Mouse (Mus musculus) 3T3-L1 (cell line): ENCODE measurements around the gene Disp2.

ENCODE experiments used
- DNase-seq: peaks from one replicate; pipeline ENCODE4 v3.0.0-alpha.2; 2015; ENCODE audit warnings: low read depth, low spot score

Gene Disp2

DNA sequence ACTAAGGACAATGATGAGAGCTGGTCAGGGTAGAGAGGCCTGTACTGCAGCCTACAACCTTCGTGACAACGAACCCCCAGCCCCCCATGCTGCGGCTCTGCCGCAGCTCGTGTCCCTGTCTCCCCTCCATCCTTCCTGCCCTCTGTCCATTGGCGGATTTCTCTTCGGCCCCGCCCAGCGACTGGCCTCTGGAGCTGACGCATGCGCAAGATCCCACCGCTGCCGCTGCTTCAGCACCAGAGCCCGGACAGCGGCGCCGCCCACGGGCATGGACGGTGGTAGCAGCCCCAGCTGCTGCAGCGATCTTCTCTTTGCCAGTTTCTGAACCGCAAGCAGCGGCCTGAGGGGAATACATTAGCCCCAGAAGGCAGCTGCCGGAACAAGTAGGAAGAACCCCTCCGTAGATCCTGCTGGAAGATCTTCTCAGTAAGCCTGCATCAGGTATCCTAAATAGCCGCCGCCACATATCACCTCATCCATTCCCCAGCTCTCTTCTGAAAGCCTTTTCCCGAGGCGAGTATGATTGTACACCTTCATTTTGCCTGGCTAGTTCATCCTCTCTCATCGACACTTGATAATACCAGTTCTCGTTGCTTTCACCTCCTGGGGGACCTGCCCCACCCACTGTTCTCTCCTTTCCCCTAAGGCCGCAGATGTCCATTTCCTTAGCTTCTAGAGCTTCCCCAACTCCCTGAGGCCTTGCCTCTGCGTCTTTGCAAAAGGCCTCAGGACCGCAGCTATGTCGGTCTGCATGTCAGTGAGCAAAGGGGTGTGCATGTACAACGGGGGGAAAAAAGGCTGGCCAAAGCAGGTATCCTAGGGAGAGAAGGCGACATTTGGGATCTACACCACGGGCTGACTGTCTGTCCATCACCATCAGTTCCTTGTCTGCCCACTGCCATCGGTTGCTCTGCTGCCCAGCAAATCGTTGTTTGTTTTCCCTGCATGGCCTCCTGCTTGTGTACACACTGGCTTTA lies at the start of gene Disp2:
Disp2 (plus strand) TSS at position 216 of the 977 bp plus-strand sequence.
- peak; percentile 93 for DNase-seq

DNA sequence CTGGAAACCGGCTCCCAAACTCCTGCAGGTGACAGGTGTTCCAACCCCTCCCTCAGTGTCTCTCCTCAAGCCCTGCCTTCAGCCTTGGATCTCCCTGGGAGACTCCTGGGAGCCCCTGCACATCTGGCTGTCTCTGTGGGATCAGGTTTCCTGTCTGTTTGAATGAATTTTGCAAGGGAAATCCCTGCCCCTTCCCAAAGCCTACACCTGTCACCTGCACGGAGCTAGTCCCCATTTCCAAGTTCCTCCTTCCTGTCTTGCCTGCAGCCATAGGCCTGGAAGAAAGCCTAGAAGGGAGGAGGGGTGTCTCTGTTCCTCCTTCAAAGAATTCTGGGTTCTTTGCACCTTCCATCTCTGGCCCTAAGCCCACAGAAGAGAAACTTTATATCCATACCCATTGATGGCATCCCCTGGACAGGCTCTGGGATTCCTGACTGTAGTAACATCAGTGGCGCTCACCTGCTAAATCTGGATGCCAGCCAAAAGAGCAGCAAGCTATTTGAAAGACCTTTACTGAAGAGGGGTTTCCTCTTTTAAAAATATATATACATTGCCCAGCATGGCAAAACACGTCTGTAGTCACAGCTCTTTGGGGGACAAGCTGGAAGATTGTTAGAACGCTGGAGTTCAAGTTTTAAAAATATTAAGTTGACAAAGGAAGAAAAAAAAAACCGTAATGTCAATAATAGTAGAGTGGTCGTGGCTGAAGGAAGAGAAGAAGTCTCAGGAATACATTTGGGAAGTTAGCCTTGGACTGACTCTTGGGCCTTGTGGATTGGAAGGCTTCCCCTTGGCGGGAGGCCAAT lies 49.5 kb upstream of the Disp2 start:
- DNase-seq = no peak

- peak; percentile 64 for DNase-seq
Measured at GRCm38 (mm10) chr2:118730622-118730915, 49.0 kb upstream of the Disp2 start.

DNA sequence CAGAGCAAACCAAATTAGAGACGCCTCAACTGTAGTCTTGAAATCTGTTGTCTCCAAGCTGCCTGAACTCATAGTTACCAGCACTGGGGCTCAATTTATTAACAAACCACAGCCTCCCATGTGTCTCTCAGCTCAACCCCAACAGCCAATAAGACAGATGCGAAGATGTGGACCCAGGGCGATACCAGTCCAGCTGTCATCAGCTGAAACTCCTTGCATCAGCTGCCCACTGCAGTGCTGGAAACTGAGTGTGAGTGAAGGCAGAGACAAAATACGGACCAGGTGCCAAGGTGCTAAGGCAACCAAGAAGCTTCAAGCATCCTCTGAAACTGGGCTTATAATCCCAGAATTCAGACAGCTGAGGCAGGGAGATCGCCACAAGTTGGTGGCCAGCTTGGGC lies 47.5 kb upstream of the Disp2 start:
- no peak for DNase-seq

- no peak for DNase-seq
Measured at GRCm38 (mm10) chr2:118733341-118733740, 46.2 kb upstream of the Disp2 start.

DNA sequence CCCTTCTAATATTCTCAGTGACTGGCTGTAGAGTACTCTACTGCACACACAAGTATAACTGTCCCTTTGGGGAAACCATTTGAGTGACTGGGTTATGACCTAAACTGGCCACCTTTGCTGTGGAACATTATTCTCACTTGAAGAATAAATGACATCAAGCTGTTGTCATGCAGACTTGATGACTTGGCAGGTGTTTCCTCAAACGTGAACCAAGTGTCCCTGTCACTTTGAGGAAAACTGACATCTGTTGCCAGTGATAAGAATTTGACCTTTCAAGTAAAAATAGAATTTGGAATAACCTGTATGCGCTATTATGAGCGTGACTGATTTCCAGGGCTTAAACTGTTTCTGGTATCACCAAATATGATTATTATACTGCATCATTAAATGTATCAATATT lies 39.2 kb upstream of the Disp2 start:
- no peak for DNase-seq

DNA sequence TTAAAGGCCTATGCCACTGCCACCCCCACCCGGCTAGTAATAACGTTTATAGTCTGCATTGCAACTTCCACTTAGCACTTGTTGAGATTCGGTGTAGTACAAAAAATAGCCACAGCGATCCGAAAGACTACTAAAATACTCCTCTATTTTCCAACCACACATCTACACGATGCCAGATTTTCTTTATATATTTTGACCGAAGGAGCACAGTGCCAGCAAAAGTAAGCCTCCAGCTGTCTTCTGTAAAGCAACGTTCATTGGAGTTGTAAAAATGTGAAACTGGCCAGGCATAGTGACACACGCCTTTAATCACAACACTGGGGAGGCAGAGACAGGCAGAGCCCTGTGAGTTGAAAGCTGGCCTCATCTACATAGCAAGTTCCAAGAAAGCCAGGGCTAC lies 38.3 kb upstream of the Disp2 start:
- DNase-seq = no peak

DNA sequence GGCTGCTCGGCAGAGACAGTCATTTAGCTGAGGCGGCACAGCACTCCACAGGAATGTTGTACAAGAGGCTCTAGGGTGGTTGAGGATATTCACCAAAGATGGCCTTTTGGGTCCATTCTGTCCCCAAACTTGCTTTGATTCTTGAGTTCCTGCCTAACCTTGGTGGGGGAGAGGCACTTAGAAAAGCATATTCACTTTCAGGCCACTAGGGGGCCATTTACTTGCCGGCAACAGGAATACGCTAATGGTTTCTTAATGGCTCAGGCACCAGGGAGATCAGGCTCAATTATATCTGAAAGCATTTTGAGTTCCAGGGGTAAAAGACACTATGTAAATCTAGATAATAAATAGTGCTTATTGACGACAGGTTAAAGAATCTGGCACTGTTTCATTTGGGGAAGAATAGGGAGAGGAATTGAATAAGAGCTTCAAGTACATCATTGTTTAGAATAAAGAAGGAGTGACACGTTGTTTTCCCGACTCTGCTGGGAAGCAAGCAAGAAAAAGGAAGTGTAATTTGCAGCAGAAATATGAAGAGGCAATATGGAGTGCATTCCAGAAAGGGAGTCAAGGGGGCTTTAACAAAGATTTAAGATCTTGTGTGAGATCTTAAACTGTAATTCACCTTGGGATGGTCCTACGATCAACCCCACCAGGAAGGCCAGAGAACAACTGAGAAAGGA lies 36.1 kb upstream of the Disp2 start:
- DNase-seq = peak; percentile 82

- no peak for DNase-seq
Measured at GRCm38 (mm10) chr2:118744621-118745020, 34.9 kb upstream of the Disp2 start.

GRCm38 (mm10) chr2:118745232-118745884 lies 34.2 kb upstream of the Disp2 start, which contains the start of gene Inafm2:
Gene Inafm2 (plus strand): TSS chr2:118745758.
- DNase-seq = peak; percentile 79

GRCm38 (mm10) chr2:118745915-118746901 lies 33.3 kb upstream of the Disp2 start:
- peak; percentile 48 for DNase-seq

DNA sequence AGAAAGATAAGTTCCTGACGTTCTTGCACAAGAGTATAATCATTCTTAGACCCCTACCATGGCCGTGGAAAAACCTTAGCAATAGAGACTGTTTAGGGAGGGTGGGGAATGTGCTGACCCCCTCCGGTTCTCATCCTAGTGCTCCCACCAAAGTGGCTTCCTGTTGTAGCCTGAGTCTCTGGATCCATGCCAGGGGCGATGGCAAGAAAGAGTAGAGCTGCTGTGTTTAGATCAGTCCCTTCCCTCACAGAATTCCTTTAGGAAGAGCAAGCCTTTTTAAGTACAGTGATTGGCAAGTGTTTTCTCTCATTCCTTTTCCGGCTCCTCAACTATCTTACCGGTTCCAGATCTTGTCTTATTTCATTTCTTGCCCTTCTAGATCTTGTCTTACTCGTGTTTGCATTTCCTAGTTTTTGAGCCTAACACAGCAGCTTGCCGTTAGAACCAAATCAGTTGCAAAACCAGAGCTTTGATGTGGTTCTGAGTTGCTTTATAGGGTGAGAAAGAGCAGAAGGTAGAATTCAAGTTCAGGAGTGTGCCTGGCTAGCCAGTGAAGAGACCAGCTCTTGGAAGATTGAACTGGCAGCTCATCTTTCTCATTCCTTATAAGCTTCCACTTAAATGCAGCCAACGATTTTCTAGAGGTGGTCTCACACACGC lies 32.1 kb upstream of the Disp2 start:
- peak; percentile 60 for DNase-seq

- no peak for DNase-seq
Measured at GRCm38 (mm10) chr2:118749341-118749884, 30.1 kb upstream of the Disp2 start.

- DNase-seq = no peak
Measured at GRCm38 (mm10) chr2:118750476-118750875, 29.0 kb upstream of the Disp2 start.

DNA sequence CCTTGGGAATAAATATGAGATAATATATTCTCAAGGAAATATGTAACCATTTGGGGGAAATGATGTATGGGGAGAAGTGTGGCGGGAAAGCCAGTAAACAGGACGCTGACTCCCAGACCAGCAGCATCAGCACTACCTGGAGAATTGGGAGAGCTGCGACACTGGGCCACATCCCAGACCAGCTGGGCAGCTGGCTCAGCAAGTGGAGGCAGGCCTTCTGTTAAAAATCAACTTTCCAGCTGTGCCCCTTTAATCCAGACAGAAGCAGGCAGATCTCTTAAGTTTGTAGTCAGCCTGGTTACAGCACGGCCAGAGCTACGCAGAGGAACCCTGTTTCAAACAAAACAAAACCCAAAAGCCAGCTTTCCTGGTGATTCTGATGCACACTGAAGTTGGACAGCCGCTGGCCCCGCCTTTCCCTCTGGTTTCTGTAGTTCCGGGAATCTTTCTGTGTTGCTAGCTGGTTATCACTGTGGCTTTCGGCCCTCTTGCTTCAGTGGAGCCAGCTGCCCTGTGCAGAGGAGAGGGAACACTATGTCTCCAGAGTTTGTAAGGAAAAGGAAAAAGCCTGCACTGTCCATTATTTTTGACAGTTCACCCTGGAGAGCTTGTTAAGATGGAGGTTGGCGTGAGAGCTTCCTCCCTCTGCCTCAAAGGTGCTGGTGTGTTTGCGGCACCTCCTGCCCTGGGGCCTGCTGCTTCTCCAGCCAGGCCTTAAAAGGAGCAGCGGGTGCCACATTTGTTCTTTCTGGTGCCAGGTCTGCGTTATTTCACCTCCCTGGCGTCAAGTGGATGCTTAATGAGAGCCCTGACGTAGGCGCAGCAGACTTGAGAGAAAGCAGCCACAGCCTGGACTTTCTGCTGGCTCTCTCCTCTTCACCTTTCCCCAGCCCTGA lies 27.4 kb upstream of the Disp2 start:
- no peak for DNase-seq

GRCm38 (mm10) chr2:118752792-118753108 lies 26.8 kb upstream of the Disp2 start:
- DNase-seq = no peak

- DNase-seq = no peak
Measured at GRCm38 (mm10) chr2:118754143-118754542, 25.4 kb upstream of the Disp2 start.

DNA sequence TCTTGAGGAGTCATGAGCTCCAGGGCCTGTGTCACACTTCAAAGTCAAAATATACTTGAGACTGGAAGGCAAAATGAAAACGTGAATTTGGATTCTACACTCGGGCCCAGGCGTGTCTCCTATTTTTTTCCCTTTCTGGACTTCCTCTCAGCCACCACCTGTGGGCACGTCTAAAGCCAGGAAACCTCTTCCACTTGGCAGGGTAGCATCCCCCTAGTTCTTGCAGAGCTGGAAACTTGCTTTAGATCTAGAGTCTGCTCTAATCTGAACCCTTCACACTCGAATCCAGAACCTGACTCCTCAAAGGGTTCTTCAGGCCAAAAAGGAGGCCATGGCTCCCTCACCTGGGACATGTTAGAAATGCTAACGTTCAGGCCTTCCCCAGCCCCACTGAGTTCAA lies 24.1 kb upstream of the Disp2 start:
- DNase-seq = no peak

- no peak for DNase-seq
Measured at GRCm38 (mm10) chr2:118756103-118756502, 23.4 kb upstream of the Disp2 start.
